Mouse (Mus musculus): Measurements from ENCODE around the gene Mecom. TPM values are rescaled to one million over a fixed set of nuclear protein-coding genes. Genes with fewer than 3 reads are reported as not detected.

Gene Mecom
- polyA plus RNA-seq, 1 experiment from 2014 or later = 13.7 TPM

- no peak overlapping the region for H3K4me3 ChIP-seq (replicated peaks; ENCODE audit: low read length)
- no peak overlapping the region for H3K4me2 ChIP-seq (replicated peaks)
- 67% methylated on average over 1 of the region's 1 CpGs for WGBS
- no peaks in the 10 kb centered on the region for H3K4me1 ChIP-seq (replicated peaks; ENCODE audit: control insufficient read depth, insufficient read depth, low read length)
- no peak overlapping the region for H3K27ac ChIP-seq
- no peak overlapping the region for H3K9ac ChIP-seq
- DNase-seq (ENCODE audit: low spot score) = no peak
- no peaks in the 10 kb centered on the region for H3K36me3 ChIP-seq (replicated peaks; ENCODE audit: control insufficient read depth, insufficient read depth)
- no peak for ATAC-seq (ENCODE audit: low FRiP score)
- no peaks in the 10 kb centered on the region for H3K27me3 ChIP-seq (ENCODE audit: control insufficient read depth, insufficient read depth, low read length)
- no peaks in the 10 kb centered on the region for H3K9me3 ChIP-seq (ENCODE audit: control insufficient read depth, low read length)
These were observed 454.8 kb downstream of the Mecom start for GRCm38 (mm10) chr3:30093005-30093404.

- Histone ChIP-seq H3K4me3 (replicated peaks; ENCODE audit: low read length) (no peak overlapping the region), H3K4me2 (replicated peaks) (no peak overlapping the region), H3K27ac (no peak overlapping the region), H3K9ac (no peak overlapping the region), H3K36me3 (replicated peaks; ENCODE audit: control insufficient read depth, insufficient read depth) (no peaks in the 10 kb centered on the region), H3K4me1 (replicated peaks; ENCODE audit: control insufficient read depth, insufficient read depth, low read length) (no peaks in the 10 kb centered on the region), H3K9me3 (ENCODE audit: control insufficient read depth, low read length) (no peaks in the 10 kb centered on the region), H3K27me3 (ENCODE audit: control insufficient read depth, insufficient read depth, low read length) (no peaks in the 10 kb centered on the region)
- DNase-seq (ENCODE audit: low spot score) (no peak), ATAC-seq (ENCODE audit: low FRiP score) (no peak)
- 81% methylated on average over 7 of the region's 7 CpGs for WGBS
These were observed 455.3 kb downstream of the Mecom start for GRCm38 (mm10) chr3:30092481-30092880.

GRCm38 (mm10) chr3:30091860-30092259 is 455.9 kb downstream of the Mecom start:
- H3K9ac ChIP-seq = no peak overlapping the region
- H3K27me3 ChIP-seq (ENCODE audit: control insufficient read depth, insufficient read depth, low read length) = no peaks in the 10 kb centered on the region
- H3K4me2 ChIP-seq (replicated peaks) = no peak overlapping the region
- DNase-seq (ENCODE audit: low spot score) (no peak), ATAC-seq (ENCODE audit: low FRiP score) (no peak)
- H3K27ac ChIP-seq = no peak overlapping the region
- no peaks in the 10 kb centered on the region for H3K4me1 ChIP-seq (replicated peaks; ENCODE audit: control insufficient read depth, insufficient read depth, low read length)
- no peak overlapping the region for H3K4me3 ChIP-seq (replicated peaks; ENCODE audit: low read length)
- WGBS = 85% methylated on average over 3 of the region's 3 CpGs
- no peaks in the 10 kb centered on the region for H3K36me3 ChIP-seq (replicated peaks; ENCODE audit: control insufficient read depth, insufficient read depth)
- H3K9me3 ChIP-seq (ENCODE audit: control insufficient read depth, low read length) = no peaks in the 10 kb centered on the region

- Histone ChIP-seq H3K27ac (no peak overlapping the region), H3K9me3 (ENCODE audit: control insufficient read depth, low read length) (no peaks in the 10 kb centered on the region), H3K9ac (no peak overlapping the region), H3K4me1 (replicated peaks; ENCODE audit: control insufficient read depth, insufficient read depth, low read length) (no peaks in the 10 kb centered on the region), H3K4me3 (replicated peaks; ENCODE audit: low read length) (no peak overlapping the region), H3K36me3 (replicated peaks; ENCODE audit: control insufficient read depth, insufficient read depth) (no peaks in the 10 kb centered on the region), H3K27me3 (ENCODE audit: control insufficient read depth, insufficient read depth, low read length) (no peaks in the 10 kb centered on the region), H3K4me2 (replicated peaks) (no peak overlapping the region)
- DNase-seq (ENCODE audit: low spot score) (no peak), ATAC-seq (ENCODE audit: low FRiP score) (no peak)
- WGBS = 95% methylated on average over 1 of the region's 1 CpGs
These were observed 456.4 kb downstream of the Mecom start for GRCm38 (mm10) chr3:30091401-30091800.

GRCm38 (mm10) chr3:30086139-30086538 is 461.7 kb downstream of the Mecom start:
- ATAC-seq (ENCODE audit: low FRiP score) (no peak), DNase-seq (ENCODE audit: low spot score) (no peak)
- Histone ChIP-seq H3K9me3 (ENCODE audit: control insufficient read depth, low read length) (no peaks in the 10 kb centered on the region), H3K4me3 (replicated peaks; ENCODE audit: low read length) (no peak overlapping the region), H3K27ac (no peak overlapping the region), H3K36me3 (replicated peaks; ENCODE audit: control insufficient read depth, insufficient read depth) (no peaks in the 10 kb centered on the region), H3K4me1 (replicated peaks; ENCODE audit: control insufficient read depth, insufficient read depth, low read length) (no peaks in the 10 kb centered on the region), H3K27me3 (ENCODE audit: control insufficient read depth, insufficient read depth, low read length) (no peaks in the 10 kb centered on the region), H3K9ac (no peak overlapping the region), H3K4me2 (replicated peaks) (no peak overlapping the region)
- WGBS = 74% methylated on average over 6 of the region's 6 CpGs

GRCm38 (mm10) chr3:30083842-30084241 is 464.0 kb downstream of the Mecom start:
- 84% methylated on average over 1 of the region's 1 CpGs for WGBS
- DNase-seq (ENCODE audit: low spot score) (no peak), ATAC-seq (ENCODE audit: low FRiP score) (no peak)
- no peaks in the 10 kb centered on the region for H3K9me3 ChIP-seq (ENCODE audit: control insufficient read depth, low read length)
- no peak overlapping the region for H3K9ac ChIP-seq
- H3K36me3 ChIP-seq (replicated peaks; ENCODE audit: control insufficient read depth, insufficient read depth) = no peaks in the 10 kb centered on the region
- H3K4me3 ChIP-seq (replicated peaks; ENCODE audit: low read length) = no peak overlapping the region
- no peak overlapping the region for H3K4me2 ChIP-seq (replicated peaks)
- no peak overlapping the region for H3K27ac ChIP-seq
- H3K4me1 ChIP-seq (replicated peaks; ENCODE audit: control insufficient read depth, insufficient read depth, low read length) = no peaks in the 10 kb centered on the region
- no peaks in the 10 kb centered on the region for H3K27me3 ChIP-seq (ENCODE audit: control insufficient read depth, insufficient read depth, low read length)

- H3K4me2 ChIP-seq (replicated peaks) = no peak overlapping the region
- no peaks in the 10 kb centered on the region for H3K36me3 ChIP-seq (replicated peaks; ENCODE audit: control insufficient read depth, insufficient read depth)
- no peak for ATAC-seq (ENCODE audit: low FRiP score)
- H3K4me3 ChIP-seq (replicated peaks; ENCODE audit: low read length) = no peak overlapping the region
- H3K9me3 ChIP-seq (ENCODE audit: control insufficient read depth, low read length) = no peaks in the 10 kb centered on the region
- no peaks in the 10 kb centered on the region for H3K4me1 ChIP-seq (replicated peaks; ENCODE audit: control insufficient read depth, insufficient read depth, low read length)
- no peak overlapping the region for H3K27ac ChIP-seq
- DNase-seq (ENCODE audit: low spot score) = no peak
- WGBS = 86% methylated on average over 9 of the region's 9 CpGs
- H3K9ac ChIP-seq = no peak overlapping the region
- no peaks in the 10 kb centered on the region for H3K27me3 ChIP-seq (ENCODE audit: control insufficient read depth, insufficient read depth, low read length)
These were observed 464.5 kb downstream of the Mecom start for GRCm38 (mm10) chr3:30083268-30083667.

GRCm38 (mm10) chr3:30080827-30081226 is 467.0 kb downstream of the Mecom start:
- no peaks in the 10 kb centered on the region for H3K9me3 ChIP-seq (ENCODE audit: control insufficient read depth, low read length)
- H3K9ac ChIP-seq = no peak overlapping the region
- no peak overlapping the region for H3K4me2 ChIP-seq (replicated peaks)
- H3K27ac ChIP-seq = no peak overlapping the region
- ATAC-seq (ENCODE audit: low FRiP score) = no peak
- no peak for DNase-seq (ENCODE audit: low spot score)
- H3K27me3 ChIP-seq (ENCODE audit: control insufficient read depth, insufficient read depth, low read length) = no peaks in the 10 kb centered on the region
- WGBS = 62% methylated on average over 7 of the region's 7 CpGs
- H3K36me3 ChIP-seq (replicated peaks; ENCODE audit: control insufficient read depth, insufficient read depth) = no peaks in the 10 kb centered on the region
- no peaks in the 10 kb centered on the region for H3K4me1 ChIP-seq (replicated peaks; ENCODE audit: control insufficient read depth, insufficient read depth, low read length)
- H3K4me3 ChIP-seq (replicated peaks; ENCODE audit: low read length) = no peak overlapping the region

GRCm38 (mm10) chr3:30076522-30076921 is 471.3 kb downstream of the Mecom start:
- Histone ChIP-seq H3K4me2 (replicated peaks) (no peak overlapping the region), H3K27me3 (ENCODE audit: control insufficient read depth, insufficient read depth, low read length) (no peaks in the 10 kb centered on the region), H3K4me1 (replicated peaks; ENCODE audit: control insufficient read depth, insufficient read depth, low read length) (no peaks in the 10 kb centered on the region), H3K4me3 (replicated peaks; ENCODE audit: low read length) (no peak overlapping the region), H3K36me3 (replicated peaks; ENCODE audit: control insufficient read depth, insufficient read depth) (no peaks in the 10 kb centered on the region), H3K9me3 (ENCODE audit: control insufficient read depth, low read length) (no peaks in the 10 kb centered on the region), H3K27ac (no peak overlapping the region), H3K9ac (no peak overlapping the region)
- 90% methylated on average over 7 of the region's 7 CpGs for WGBS
- DNase-seq (ENCODE audit: low spot score) (no peak), ATAC-seq (ENCODE audit: low FRiP score) (no peak)

- Histone ChIP-seq H3K27me3 (ENCODE audit: control insufficient read depth, insufficient read depth, low read length) (no peaks in the 10 kb centered on the region), H3K4me1 (replicated peaks; ENCODE audit: control insufficient read depth, insufficient read depth, low read length) (no peaks in the 10 kb centered on the region), H3K36me3 (replicated peaks; ENCODE audit: control insufficient read depth, insufficient read depth) (no peaks in the 10 kb centered on the region), H3K9me3 (ENCODE audit: control insufficient read depth, low read length) (no peaks in the 10 kb centered on the region), H3K27ac (no peak overlapping the region), H3K9ac (no peak overlapping the region), H3K4me2 (replicated peaks) (no peak overlapping the region), H3K4me3 (replicated peaks; ENCODE audit: low read length) (no peak overlapping the region)
- DNase-seq (ENCODE audit: low spot score) (no peak), ATAC-seq (ENCODE audit: low FRiP score) (no peak)
These were observed 476.5 kb downstream of the Mecom start for GRCm38 (mm10) chr3:30071271-30071670.

Measured in hindbrain, embryonic 14.5 days (tissue).